Mouse (Mus musculus) MEL (cell line): ENCODE data around the gene Sdr42e1. TPM values are rescaled to one million over a fixed set of nuclear protein-coding genes. Genes with fewer than 3 reads are reported as not detected.
A peak's percentile ranks its signal among the peaks of the same experiment; 100 is the strongest.

ENCODE experiments used
- DNase-seq: peaks from one replicate; pipeline ENCODE4 v3.0.0; 2011; ENCODE audit warnings: low read depth, low spot score
- H3K27ac ChIP-seq: 2 replicates; pipeline ENCODE4 v1.5.1; 2012; ENCODE audit warnings: low read depth, mild to moderate bottlenecking, control low read depth, low read length, moderate library complexity; ENCODE audit not compliant: control insufficient read depth
- H3K27me3 ChIP-seq, 2 experiments: fragments of 150-350 bp in 1 of 2; sonication (generic) in 1 of 2; 2 replicates each; pipeline ENCODE4 v1.6.1; 2012; ENCODE audit warnings: low read length in 2 of 2, mild to moderate bottlenecking in 2 of 2, improper control_type of control experiment in 1 of 2, moderate library complexity in 1 of 2; ENCODE audit not compliant: insufficient read depth in 2 of 2, control insufficient read depth in 1 of 2
- H3K36me3 ChIP-seq, 2 experiments: 2 replicates each; pipeline ENCODE4 v1.6.1; 2012 to 2014; ENCODE audit warnings: low read length in 2 of 2, improper control_type of control experiment in 1 of 2, inconsistent platforms in 1 of 2, mild to moderate bottlenecking in 1 of 2; ENCODE audit not compliant: insufficient read depth in 2 of 2, control insufficient read depth in 1 of 2
- H3K4me1 ChIP-seq, 2 experiments: fragments of 150-350 bp in 1 of 2; sonication (generic) in 1 of 2; 2 replicates each; pipeline ENCODE4 v1.6.1; 2012; ENCODE audit warnings: low read length in 2 of 2, improper control_type of control experiment in 1 of 2, mild to moderate bottlenecking in 1 of 2; ENCODE audit not compliant: insufficient read depth in 2 of 2, control insufficient read depth in 1 of 2
- H3K4me3 ChIP-seq, 2 experiments: fragments of 150-350 bp in 1 of 2; sonication (generic) in 1 of 2; 2 replicates each; pipeline ENCODE4 v1.5.1; 2012; ENCODE audit warnings: low read depth in 2 of 2, low read length in 2 of 2, mild to moderate bottlenecking in 2 of 2, moderate library complexity in 2 of 2, control low read depth in 1 of 2, improper control_type of control experiment in 1 of 2; ENCODE audit not compliant: control insufficient read depth in 1 of 2, insufficient read depth in 1 of 2
- H3K79me2 ChIP-seq: 2 replicates; pipeline ENCODE4 v1.6.1; 2012; ENCODE audit warnings: mild to moderate bottlenecking, low read length, moderate library complexity; ENCODE audit not compliant: control insufficient read depth, poor library complexity, insufficient read depth
- H3K9ac ChIP-seq: 2 replicates; pipeline ENCODE4 v1.6.1; 2012; ENCODE audit warnings: low read depth, mild to moderate bottlenecking, control low read depth, low read length, moderate library complexity; ENCODE audit not compliant: control insufficient read depth, poor library complexity, severe bottlenecking
- H3K9me3 ChIP-seq: fragments of 150-350 bp; sonication (generic); replicated peaks from 2 replicates; pipeline ENCODE4 v1.6.1; 2012; ENCODE audit warnings: mild to moderate bottlenecking, low read length, improper control_type of control experiment, moderate library complexity; ENCODE audit not compliant: insufficient read depth
- CHD2 ChIP-seq: IDR thresholded peaks from 2 replicates; pipeline ENCODE4 v1.6.1; 2011; ENCODE audit warnings: low read length, improper control_type of control experiment
- CTCF ChIP-seq, 3 experiments: IDR thresholded peaks in 2 of 3; conservative IDR thresholded peaks in 1 of 3; 2 replicates each; pipeline ENCODE4 v1.5.1; 2011 to 2012; ENCODE audit warnings: low read length in 3 of 3, low read depth in 2 of 3, mild to moderate bottlenecking in 2 of 3, improper control_type of control experiment in 1 of 3, inconsistent platforms in 1 of 3, mixed read lengths in 1 of 3, moderate library complexity in 1 of 3; ENCODE audit not compliant: control insufficient read depth in 1 of 3, insufficient read depth in 1 of 3, poor library complexity in 1 of 3, severe bottlenecking in 1 of 3
- E2F4 ChIP-seq: IDR thresholded peaks from 2 replicates; pipeline ENCODE4 v1.6.1; 2011; ENCODE audit warnings: low read depth, low read length, improper control_type of control experiment, borderline replicate concordance
- ETS1 ChIP-seq: IDR thresholded peaks from 2 replicates; pipeline ENCODE4 v1.6.1; 2012; ENCODE audit warnings: low read depth, mild to moderate bottlenecking, inconsistent platforms, low read length, improper control_type of control experiment, moderate library complexity
- GABPA ChIP-seq: IDR thresholded peaks from 2 replicates; pipeline ENCODE4 v1.6.1; 2012; ENCODE audit warnings: low read depth, mild to moderate bottlenecking, inconsistent platforms, low read length, improper control_type of control experiment, moderate library complexity
- HCFC1 ChIP-seq: IDR thresholded peaks from 2 replicates; pipeline ENCODE4 v1.6.1; 2012; ENCODE audit warnings: low read depth, mild to moderate bottlenecking, inconsistent platforms, low read length, improper control_type of control experiment, moderate library complexity
- KAT2A ChIP-seq: conservative IDR thresholded peaks from 2 replicates; pipeline ENCODE4 v1.6.1; 2012; ENCODE audit warnings: low read depth, low read length, improper control_type of control experiment, inconsistent platforms
- MAZ ChIP-seq: IDR thresholded peaks from 2 replicates; pipeline ENCODE4 v1.6.1; 2012; ENCODE audit warnings: low read depth, mild to moderate bottlenecking, inconsistent platforms, low read length, improper control_type of control experiment
- MEF2A ChIP-seq: IDR thresholded peaks from 2 replicates; pipeline ENCODE4 v1.6.1; 2014; ENCODE audit warnings: low read depth, mild to moderate bottlenecking, inconsistent platforms, low read length, improper control_type of control experiment; ENCODE audit not compliant: poor library complexity, insufficient replicate concordance, severe bottlenecking; ENCODE audit errors: extremely low read depth
- MYB ChIP-seq: IDR thresholded peaks from 2 replicates; pipeline ENCODE4 v1.6.1; 2011; ENCODE audit warnings: mild to moderate bottlenecking, low read depth, low read length, improper control_type of control experiment
- RAD21 ChIP-seq: IDR thresholded peaks from 2 replicates; pipeline ENCODE4 v1.6.1; 2011; ENCODE audit warnings: mild to moderate bottlenecking, low read depth, low read length, improper control_type of control experiment
- SIN3A ChIP-seq: IDR thresholded peaks from 2 replicates; pipeline ENCODE4 v1.6.1; 2012; ENCODE audit warnings: low read length, improper control_type of control experiment, inconsistent platforms
- SMC3 ChIP-seq: IDR thresholded peaks from 2 replicates; pipeline ENCODE4 v1.6.1; 2011; ENCODE audit warnings: low read depth, low read length, improper control_type of control experiment
- TBP ChIP-seq: IDR thresholded peaks from 2 replicates; pipeline ENCODE4 v1.8.0; 2011; ENCODE audit warnings: low read depth, low read length, improper control_type of control experiment
- USF1 ChIP-seq: IDR thresholded peaks from 2 replicates; pipeline ENCODE4 v1.6.1; 2014; ENCODE audit warnings: low read depth, mild to moderate bottlenecking, inconsistent platforms, low read length, improper control_type of control experiment, moderate library complexity
- USF2 ChIP-seq, 2 experiments: IDR thresholded peaks; 2 replicates each; pipeline ENCODE4 v1.6.1; 2011 to 2012; ENCODE audit warnings: improper control_type of control experiment in 2 of 2, low read length in 2 of 2, borderline replicate concordance in 1 of 2, inconsistent platforms in 1 of 2, low read depth in 1 of 2, mild to moderate bottlenecking in 1 of 2; ENCODE audit not compliant: insufficient read depth in 1 of 2
- ZC3H11A ChIP-seq: IDR thresholded peaks from 2 replicates; pipeline ENCODE4 v1.6.1; 2012; ENCODE audit warnings: low read depth, mild to moderate bottlenecking, inconsistent platforms, low read length, improper control_type of control experiment
- ZKSCAN1 ChIP-seq: IDR thresholded peaks from 2 replicates; pipeline ENCODE4 v1.6.1; 2012; ENCODE audit warnings: low read depth, mild to moderate bottlenecking, inconsistent platforms, low read length, improper control_type of control experiment, moderate library complexity
- ZMIZ1 ChIP-seq: IDR thresholded peaks from 2 replicates; pipeline ENCODE4 v1.6.1; 2012; ENCODE audit warnings: low read depth, mild to moderate bottlenecking, inconsistent platforms, low read length, improper control_type of control experiment, moderate library complexity
- polyA plus RNA-seq, 2 experiments: library from polyadenylated mRNA; stranded (reverse) in 1 of 2; unstranded in 1 of 2; fragments of >175 nt in 1 of 2; fragments of >200 nt in 1 of 2; gene quantifications; 2 replicates each; pipeline versions ENCODE4 v1.2.1 to v1.2.4; 2012; ENCODE audit warnings: low replicate concordance in 2 of 2, low read depth in 1 of 2; ENCODE audit not compliant: insufficient read length in 2 of 2, insufficient read depth in 1 of 2, missing spikeins in 1 of 2
- total RNA-seq: library from RNA; depleted of rRNA; stranded (reverse); fragments of 300-350 nt; gene quantifications from 2 replicates; pipeline ENCODE4 v1.2.3, GENCODE M21; 2012; rRNA removed

Gene Sdr42e1
- total and polyA plus RNA-seq, 3 experiments: not detected

- Histone ChIP-seq H3K27ac (no peak overlapping the region), H3K27me3 (no peaks in the 10 kb centered on the region), H3K79me2 (no peaks in the 10 kb centered on the region), H3K4me1 (no peaks in the 10 kb centered on the region), H3K36me3 (no peaks in the 10 kb centered on the region), H3K4me3 (no peak overlapping the region), H3K9ac (no peak overlapping the region), H3K9me3 (no peaks in the 10 kb centered on the region)
- TF ChIP-seq MEF2A (no peak), SMC3 (peak; percentile 77), RAD21 (peak; percentile 71), E2F4 (no peak), ZC3H11A (peak; percentile 26), CTCF (IDR thresholded peaks at IDR 0.05 in 2 of 3, conservative IDR thresholded peaks at IDR 0.05 in 1 of 3; ENCODE audit: control insufficient read depth in 1 of 3, insufficient read depth in 1 of 3, low read depth in 2 of 3, low read length in 3 of 3, poor library complexity in 1 of 3, severe bottlenecking in 1 of 3) (peak; percentile 79 to 97 (median 80))
- peak; percentile 77 for DNase-seq
These were observed 47.2 kb downstream of the Sdr42e1 start for GRCm38 (mm10) chr8:117626040-117626838.

GRCm38 (mm10) chr8:117612861-117613260 lies 60.6 kb downstream of the Sdr42e1 start:
- Histone ChIP-seq H3K79me2 (no peaks in the 10 kb centered on the region), H3K9ac (no peak overlapping the region), H3K4me1 (no peaks in the 10 kb centered on the region), H3K27me3 (no peaks in the 10 kb centered on the region), H3K36me3 (no peaks in the 10 kb centered on the region), H3K27ac (no peak overlapping the region), H3K4me3 (no peak overlapping the region), H3K9me3 (no peaks in the 10 kb centered on the region)
- TF ChIP-seq TBP (no peak), MAZ (no peak), GABPA (no peak), ETS1 (no peak), ZKSCAN1 (no peak), USF1 (no peak), RAD21 (no peak), HCFC1 (no peak), SIN3A (no peak), CHD2 (no peak), ZC3H11A (no peak), MYB (no peak), ZMIZ1 (no peak), KAT2A (no peak), E2F4 (no peak), USF2 (IDR thresholded peaks at IDR 0.05; ENCODE audit: borderline replicate concordance in 1 of 2, insufficient read depth in 1 of 2, low read depth in 1 of 2, low read length in 2 of 2) (no peak), SMC3 (no peak), MEF2A (no peak)
- no peak for DNase-seq

Other genes with a start within 250 kb of the Sdr42e1 start
- gene Plcg2, start 175.4 kb downstream of the Sdr42e1 start, total RNA-seq: 19.0 and 21.0 TPM in 2 replicates
- 10 to 100 TPM; 23.3 to 78.7 TPM for gene Plcg2, start 175.4 kb downstream of the Sdr42e1 start, polyA plus RNA-seq
- gene Hsd17b2, start 28.2 kb upstream of the Sdr42e1 start, total RNA-seq: not detected in 2 replicates
- not detected for gene Hsd17b2, start 28.2 kb upstream of the Sdr42e1 start, polyA plus RNA-seq
- gene Mphosph6, start 128.3 kb upstream of the Sdr42e1 start, total RNA-seq: 54.5 and 67.8 TPM in 2 replicates
- 10 to 100 TPM in 1 of 2 experiments, not detected in 1; 98.8 TPM for gene Mphosph6, start 128.3 kb upstream of the Sdr42e1 start, polyA plus RNA-seq